Mouse (Mus musculus) heart, embryonic 11.5 days (tissue): ENCODE measurements around the gene Irf2bp2. TPM values are rescaled to one million over a fixed set of nuclear protein-coding genes. Genes with fewer than 3 reads are reported as not detected.

ENCODE experiments used
- ATAC-seq: fragments of 200-750 bp; cut with Nextera tagmentation; replicated peaks from 2 replicates; pipeline ENCODE4 v1.8.0; 2017; ENCODE audit warnings: moderate library complexity; ENCODE audit not compliant: insufficient number of reproducible peaks, low FRiP score, low TSS enrichment
- H3K27ac ChIP-seq: fragments of 300-500 bp; sonication (generic); 2 replicates; pipeline ENCODE4 v1.5.1; 2014; ENCODE audit warnings: mild to moderate bottlenecking, low read depth, low read length
- H3K27me3 ChIP-seq: fragments of 300-500 bp; sonication (generic); 2 replicates; pipeline ENCODE4 v1.6.1; 2014; ENCODE audit warnings: mild to moderate bottlenecking, low read length, mixed read lengths; ENCODE audit not compliant: control insufficient read depth, insufficient read depth
- H3K36me3 ChIP-seq: fragments of 300-500 bp; sonication (generic); 2 replicates; pipeline ENCODE4 v1.6.1; 2014; ENCODE audit warnings: mild to moderate bottlenecking, low read length, moderate library complexity, mixed read lengths; ENCODE audit not compliant: control insufficient read depth, insufficient read depth
- H3K4me1 ChIP-seq: fragments of 300-500 bp; sonication (generic); 2 replicates; pipeline ENCODE4 v1.6.1; 2014; ENCODE audit warnings: low read length; ENCODE audit not compliant: control insufficient read depth, insufficient read depth
- H3K4me2 ChIP-seq: fragments of 300-500 bp; sonication (generic); 2 replicates; pipeline ENCODE4 v1.6.1; 2014; ENCODE audit warnings: mild to moderate bottlenecking, moderate library complexity
- H3K4me3 ChIP-seq: fragments of 300-500 bp; sonication (generic); 2 replicates; pipeline ENCODE4 v1.5.1; 2014; ENCODE audit warnings: low read depth, low read length
- H3K9ac ChIP-seq: fragments of 300-500 bp; sonication (generic); 2 replicates; pipeline ENCODE4 v1.6.1; 2014; ENCODE audit warnings: mild to moderate bottlenecking, low read depth, low read length, moderate library complexity
- H3K9me3 ChIP-seq: fragments of 300-500 bp; sonication (generic); replicated peaks from 2 replicates; pipeline ENCODE4 v1.6.1; 2016; ENCODE audit warnings: low read length; ENCODE audit not compliant: control insufficient read depth
- WGBS: fragments of 180-500 bp; shearing (Covaris S2); extraction: QIAGEN DNeasy Blood & Tissue Kit; methylation state at CpG from one replicate; pipeline ENCODE4 v1.1.7; 2014; ENCODE audit not compliant: insufficient replicate concordance; 5-methylcytosine and 5-hydroxymethylcytosine counted together
- polyA plus RNA-seq: library from polyadenylated mRNA; unstranded; fragments of >200 nt; fragmentation: Nextera tagmentation; extraction: Ambion mirVana; gene quantifications from 2 replicates; pipeline ENCODE4 v1.2.1, GENCODE M21; 2014

Gene Irf2bp2
- polyA plus RNA-seq, 1 experiment from 2014 or later: 6.5 TPM

GRCm38 (mm10) chr8:126565231-126565781 is 28.5 kb downstream of the Irf2bp2 start:
- no peaks in the 10 kb centered on the region for H3K36me3 ChIP-seq
- H3K4me3 ChIP-seq: no peak overlapping the region
- peaks cover 33% of the 10 kb centered on the region for H3K4me1 ChIP-seq
- WGBS: 76% methylated on average over 6 of the region's 6 CpGs
- no peaks in the 10 kb centered on the region for H3K9me3 ChIP-seq
- peak overlapping the region; percentile 97 for H3K27ac ChIP-seq
- no peak overlapping the region for H3K4me2 ChIP-seq
- no peaks in the 10 kb centered on the region for H3K27me3 ChIP-seq
- no peak overlapping the region for H3K9ac ChIP-seq
- no peak for ATAC-seq

- WGBS: 68% methylated on average over 9 of the region's 9 CpGs
- Histone ChIP-seq H3K4me1 (peaks cover 33% of the 10 kb centered on the region), H3K4me2 (no peak overlapping the region), H3K4me3 (no peak overlapping the region), H3K9ac (no peak overlapping the region), H3K27ac (no peak overlapping the region), H3K36me3 (no peaks in the 10 kb centered on the region), H3K27me3 (no peaks in the 10 kb centered on the region), H3K9me3 (no peaks in the 10 kb centered on the region)
- no peak for ATAC-seq
Observed at GRCm38 (mm10) chr8:126564551-126565154, 29.1 kb downstream of the Irf2bp2 start.

- no peaks in the 10 kb centered on the region for H3K36me3 ChIP-seq
- H3K4me2 ChIP-seq: no peak overlapping the region
- H3K9ac ChIP-seq: no peak overlapping the region
- WGBS: 95% methylated on average over 4 of the region's 4 CpGs
- no peaks in the 10 kb centered on the region for H3K27me3 ChIP-seq
- peaks cover 16% of the 10 kb centered on the region for H3K4me1 ChIP-seq
- H3K27ac ChIP-seq: no peak overlapping the region
- ATAC-seq: no peak
- no peak overlapping the region for H3K4me3 ChIP-seq
- no peaks in the 10 kb centered on the region for H3K9me3 ChIP-seq
Observed at GRCm38 (mm10) chr8:126561316-126561841, 32.4 kb downstream of the Irf2bp2 start.

DNA sequence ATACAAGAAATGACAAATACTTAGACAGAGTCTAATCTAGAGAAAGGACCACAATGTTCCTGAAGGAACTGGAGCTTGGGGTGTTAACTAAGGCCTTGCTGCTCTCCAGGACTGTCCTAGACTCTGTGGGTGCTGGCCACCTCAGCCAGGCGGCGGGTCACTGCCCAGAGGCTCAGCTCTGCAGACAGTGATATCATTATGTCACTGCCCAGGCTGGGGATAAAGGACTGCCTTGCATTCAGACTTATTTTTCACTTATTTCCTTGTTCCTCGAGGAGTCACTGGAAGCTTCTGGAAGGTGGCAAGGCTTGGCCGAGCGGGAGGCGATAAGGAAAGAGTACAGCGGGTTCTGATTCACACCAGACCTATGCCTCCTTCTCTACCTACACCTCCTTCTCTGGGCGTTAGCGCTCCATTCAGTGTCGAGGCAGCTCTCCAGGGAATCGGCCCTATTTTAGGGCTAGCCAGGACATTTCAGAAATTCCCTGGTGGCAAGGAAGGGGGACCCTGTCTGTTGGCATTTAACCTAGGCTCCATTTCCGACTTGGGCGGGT is 35.3 kb downstream of the Irf2bp2 start:
- H3K4me2 ChIP-seq: no peak overlapping the region
- no peaks in the 10 kb centered on the region for H3K4me1 ChIP-seq
- 81% methylated on average over 13 of the region's 13 CpGs for WGBS
- no peak for ATAC-seq
- no peaks in the 10 kb centered on the region for H3K9me3 ChIP-seq
- H3K4me3 ChIP-seq: no peak overlapping the region
- H3K9ac ChIP-seq: no peak overlapping the region
- H3K27me3 ChIP-seq: no peaks in the 10 kb centered on the region
- no peaks in the 10 kb centered on the region for H3K36me3 ChIP-seq
- H3K27ac ChIP-seq: no peak overlapping the region

DNA sequence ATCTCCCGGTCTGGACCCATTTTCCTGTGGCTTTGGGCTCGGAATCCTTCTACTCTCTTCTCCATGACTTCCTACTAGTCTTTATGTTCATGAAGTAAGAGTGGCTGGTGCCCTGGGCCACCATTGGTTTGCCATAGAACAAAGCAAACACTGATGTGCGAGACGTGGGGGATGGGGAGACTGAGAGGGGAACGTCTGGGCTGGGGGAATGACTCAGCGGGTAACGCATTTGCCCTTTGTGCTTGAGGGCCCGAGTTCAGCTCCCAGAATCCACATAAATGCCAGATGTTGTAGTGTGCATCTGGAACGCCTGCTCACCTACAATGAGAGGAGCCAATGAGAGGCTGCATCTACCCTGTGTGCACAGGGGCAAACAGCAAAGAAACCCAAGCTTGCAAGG is 36.4 kb downstream of the Irf2bp2 start:
- Histone ChIP-seq H3K9ac (no peak overlapping the region), H3K36me3 (no peaks in the 10 kb centered on the region), H3K27ac (no peak overlapping the region), H3K4me2 (no peak overlapping the region), H3K9me3 (no peaks in the 10 kb centered on the region), H3K4me1 (no peaks in the 10 kb centered on the region), H3K27me3 (no peaks in the 10 kb centered on the region), H3K4me3 (no peak overlapping the region)
- no peak for ATAC-seq
- 46% methylated on average over 9 of the region's 9 CpGs for WGBS

GRCm38 (mm10) chr8:126556691-126557090 is 37.1 kb downstream of the Irf2bp2 start:
- Histone ChIP-seq H3K4me3 (no peak overlapping the region), H3K27ac (no peak overlapping the region), H3K36me3 (no peaks in the 10 kb centered on the region), H3K9ac (no peak overlapping the region), H3K4me2 (no peak overlapping the region), H3K27me3 (no peaks in the 10 kb centered on the region), H3K4me1 (no peaks in the 10 kb centered on the region), H3K9me3 (no peaks in the 10 kb centered on the region)
- 83% methylated on average over 5 of the region's 5 CpGs for WGBS
- ATAC-seq: no peak

DNA sequence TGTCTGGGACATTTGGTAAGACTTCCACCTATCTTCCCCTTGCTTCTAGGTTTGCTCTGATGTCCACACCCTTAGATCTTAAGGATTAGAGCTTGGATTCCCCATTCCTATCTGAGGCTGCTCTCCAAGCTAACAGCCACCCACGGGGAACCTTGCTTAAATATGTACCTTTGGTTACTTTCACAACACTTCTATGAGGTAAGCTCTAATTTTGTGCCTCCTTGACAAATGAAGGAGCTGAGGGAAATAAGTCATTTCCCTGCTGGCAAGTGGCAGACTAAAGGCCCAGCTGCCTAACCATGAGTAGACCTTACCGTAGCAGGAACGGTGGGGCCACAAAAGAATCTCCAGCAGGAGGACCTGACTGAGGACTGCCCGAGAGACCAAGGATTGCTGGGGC is 39.0 kb downstream of the Irf2bp2 start:
- ATAC-seq: no peak
- Histone ChIP-seq H3K4me3 (no peak overlapping the region), H3K27me3 (no peaks in the 10 kb centered on the region), H3K9me3 (no peaks in the 10 kb centered on the region), H3K4me1 (peaks cover 9% of the 10 kb centered on the region), H3K27ac (no peak overlapping the region), H3K4me2 (no peak overlapping the region), H3K9ac (no peak overlapping the region), H3K36me3 (no peaks in the 10 kb centered on the region)
- 87% methylated on average over 4 of the region's 4 CpGs for WGBS

- Histone ChIP-seq H3K9ac (no peak overlapping the region), H3K9me3 (no peaks in the 10 kb centered on the region), H3K4me3 (no peak overlapping the region), H3K4me2 (no peak overlapping the region), H3K27me3 (no peaks in the 10 kb centered on the region), H3K36me3 (no peaks in the 10 kb centered on the region), H3K27ac (no peak overlapping the region), H3K4me1 (peaks cover 20% of the 10 kb centered on the region)
- WGBS: 81% methylated on average over 4 of the region's 4 CpGs
- ATAC-seq: no peak
Observed at GRCm38 (mm10) chr8:126551871-126552270, 41.9 kb downstream of the Irf2bp2 start.
